Mouse (Mus musculus) lung, embryonic 15.5 days (tissue): ENCODE results near the gene Scarf2. TPM values are rescaled to one million over a fixed set of nuclear protein-coding genes. Genes with fewer than 3 reads are reported as not detected.

ENCODE experiments used
- ATAC-seq: fragments of 200-750 bp; cut with Nextera tagmentation; 2 replicates; pipeline ENCODE4 v1.8.0; 2017; ENCODE audit warnings: moderate number of reproducible peaks, borderline replicate concordance; ENCODE audit not compliant: low FRiP score, low TSS enrichment; ENCODE audit errors: extremely low read depth
- H3K27ac ChIP-seq: fragments of 300-500 bp; sonication (generic); 2 replicates; pipeline ENCODE4 v1.5.1; 2015; ENCODE audit warnings: moderate library complexity, mild to moderate bottlenecking, inconsistent platforms
- H3K27me3 ChIP-seq: fragments of 300-500 bp; sonication (generic); 2 replicates; pipeline ENCODE4 v1.6.1; 2015; ENCODE audit warnings: inconsistent platforms
- H3K36me3 ChIP-seq: fragments of 300-500 bp; sonication (generic); 2 replicates; pipeline ENCODE4 v1.6.1; 2015; ENCODE audit warnings: inconsistent platforms
- H3K4me1 ChIP-seq: fragments of 300-500 bp; sonication (generic); 2 replicates; pipeline ENCODE4 v1.6.1; 2015; ENCODE audit warnings: inconsistent platforms
- H3K4me2 ChIP-seq: fragments of 300-500 bp; sonication (generic); 2 replicates; pipeline ENCODE4 v1.6.1; 2015; ENCODE audit warnings: inconsistent platforms, mild to moderate bottlenecking, moderate library complexity
- H3K4me3 ChIP-seq: fragments of 300-500 bp; sonication (generic); 2 replicates; pipeline ENCODE4 v1.5.1; 2015; ENCODE audit warnings: mild to moderate bottlenecking, inconsistent platforms
- H3K9ac ChIP-seq: fragments of 300-500 bp; sonication (generic); 2 replicates; pipeline ENCODE4 v1.6.1; 2015; ENCODE audit warnings: inconsistent platforms
- H3K9me3 ChIP-seq: fragments of 300-500 bp; sonication (generic); 2 replicates; pipeline ENCODE4 v1.6.1; 2016; ENCODE audit warnings: inconsistent platforms
- WGBS: fragments of 180-500 bp; shearing (Covaris S2); methylation state at CpG from one replicate; pipeline ENCODE4 v1.1.7; 2015; 5-methylcytosine and 5-hydroxymethylcytosine counted together
- polyA plus RNA-seq: library from polyadenylated mRNA; unstranded; fragments of >200 nt; fragmentation: Nextera tagmentation; extraction: Ambion mirVana; gene quantifications from 2 replicates; pipeline ENCODE4 v1.2.1, GENCODE M21; 2015

Gene Scarf2
- polyA plus RNA-seq, 1 experiment from 2014 or later = 20.5 TPM

DNA sequence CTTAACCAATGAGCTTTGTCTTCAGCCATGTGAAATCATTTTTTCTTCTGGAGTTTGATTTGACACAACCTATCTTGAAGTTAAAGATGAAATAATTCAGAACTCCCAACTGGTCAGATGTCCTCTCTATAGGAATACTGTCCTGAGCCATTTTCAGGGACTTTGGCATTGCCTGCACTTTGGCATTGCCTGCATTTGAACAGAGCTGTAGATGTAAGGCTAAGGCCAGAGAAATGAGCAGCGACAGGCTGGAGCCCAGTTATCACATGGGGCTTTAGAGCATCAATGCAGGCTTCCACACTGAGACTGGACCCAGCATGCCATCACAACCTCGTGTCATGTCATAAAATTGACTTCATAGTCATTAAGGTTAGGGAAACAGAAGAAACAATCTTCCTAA lies 56.2 kb downstream of the Scarf2 start:
- Histone ChIP-seq H3K4me3 (no peak overlapping the region), H3K9ac (no peak overlapping the region), H3K27ac (no peak overlapping the region), H3K36me3 (peaks cover 87% of the 10 kb centered on the region), H3K27me3 (no peaks in the 10 kb centered on the region), H3K4me1 (no peaks in the 10 kb centered on the region), H3K4me2 (no peak overlapping the region), H3K9me3 (no peaks in the 10 kb centered on the region)
- 83% methylated on average over 2 of the region's 2 CpGs for WGBS
- no peak for ATAC-seq

DNA sequence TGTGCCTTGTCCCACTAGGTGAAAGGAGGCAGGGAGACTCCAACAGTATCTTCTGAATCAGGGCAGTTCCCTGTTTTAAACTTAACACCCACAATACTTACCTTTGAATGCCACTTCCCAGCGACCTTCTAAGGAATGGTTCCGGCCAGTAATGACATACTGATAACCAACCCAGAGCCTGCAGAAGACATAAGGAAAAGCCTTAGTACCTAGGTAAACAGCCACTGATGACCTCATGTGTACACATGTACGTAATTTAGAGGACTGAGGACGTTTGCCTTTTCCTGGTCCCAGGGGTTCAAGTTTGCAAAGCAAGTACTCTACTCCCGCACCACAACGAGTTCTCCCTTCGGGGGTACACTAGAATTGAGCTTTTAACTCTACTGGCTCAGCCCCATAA lies 60.1 kb downstream of the Scarf2 start:
- H3K36me3 ChIP-seq = peaks cover 71% of the 10 kb centered on the region

More for the DNA sequence above, 60.1 kb downstream of the Scarf2 start:
- no peak for ATAC-seq
- Histone ChIP-seq H3K4me2 (no peak overlapping the region), H3K27me3 (no peaks in the 10 kb centered on the region), H3K4me3 (no peak overlapping the region), H3K9me3 (no peaks in the 10 kb centered on the region), H3K9ac (no peak overlapping the region), H3K27ac (no peak overlapping the region), H3K4me1 (no peaks in the 10 kb centered on the region)
- WGBS = 75% methylated on average over 7 of the region's 7 CpGs

Other genes with a start within 250 kb of the Scarf2 start
- gene Lrrc74b, start 236.0 kb upstream of the Scarf2 start, polyA plus RNA-seq = 1.3 and 1.8 TPM in 2 replicates
- 1.2 and 1.7 TPM in 2 replicates for gene P2rx6, start 235.4 kb upstream of the Scarf2 start, polyA plus RNA-seq
- gene Slc7a4, start 214.1 kb upstream of the Scarf2 start, polyA plus RNA-seq = 9.2 and 9.6 TPM in 2 replicates
- 28.2 and 32.2 TPM in 2 replicates for gene Smpd4, start 177.9 kb upstream of the Scarf2 start, polyA plus RNA-seq
- 6.8 and 7.8 TPM in 2 replicates for gene Ccdc74a, start 150.8 kb upstream of the Scarf2 start, polyA plus RNA-seq
- 37.2 and 41.7 TPM in 2 replicates for gene Med15, start 64.4 kb upstream of the Scarf2 start, polyA plus RNA-seq
- 61.2 and 66.0 TPM in 2 replicates for gene Klhl22, start 37.7 kb upstream of the Scarf2 start, polyA plus RNA-seq
- gene B830017H08Rik, start 35.8 kb downstream of the Scarf2 start, polyA plus RNA-seq = 0.09 TPM in 1 of 2 replicates, not detected in the other
- 1.8 and 3.3 TPM in 2 replicates for gene Car15, start 41.1 kb downstream of the Scarf2 start, polyA plus RNA-seq
- gene Gm20518, start 94.4 kb downstream of the Scarf2 start, polyA plus RNA-seq = 0.16 TPM in 1 of 2 replicates, not detected in the other
- 0.05 TPM in 1 of 2 replicates, not detected in the other for gene Tssk1, start 96.9 kb downstream of the Scarf2 start, polyA plus RNA-seq
- gene Dgcr2, start 101.3 kb downstream of the Scarf2 start, polyA plus RNA-seq = 92.0 and 93.9 TPM in 2 replicates
- gene Tssk2, start 101.4 kb downstream of the Scarf2 start, polyA plus RNA-seq = not detected in 2 replicates
- 43.5 and 43.9 TPM in 2 replicates for gene Ess2, start 114.1 kb downstream of the Scarf2 start, polyA plus RNA-seq
- gene Gsc2, start 117.8 kb downstream of the Scarf2 start, polyA plus RNA-seq = not detected in 2 replicates
- gene Slc25a1, start 130.9 kb downstream of the Scarf2 start, polyA plus RNA-seq = 71.7 and 72.6 TPM in 2 replicates
- not detected in 2 replicates for gene Vpreb2, start 183.1 kb downstream of the Scarf2 start, polyA plus RNA-seq